Mouse (Mus musculus): Measurements from ENCODE around the gene Ctso. TPM values are rescaled to one million over a fixed set of nuclear protein-coding genes. Genes with fewer than 3 reads are reported as not detected.

Gene Ctso
- polyA plus RNA-seq, 1 experiment: 2.0 TPM

- H3K9ac ChIP-seq (ENCODE audit: low read depth, poor library complexity, severe bottlenecking): no peak overlapping the region
- no peaks in the 10 kb centered on the region for H3K4me1 ChIP-seq (ENCODE audit: control insufficient read depth, insufficient read depth, low read length)
- TF ChIP-seq POLR2A (IDR thresholded peaks at IDR 0.05; ENCODE audit: insufficient read depth, low read length) (no peak), CTCF (IDR thresholded peaks at IDR 0.05; ENCODE audit: low read depth, low read length) (no peak)
- no peaks in the 10 kb centered on the region for H3K9me3 ChIP-seq (replicated peaks; ENCODE audit: control insufficient read depth, insufficient read depth, low read length, poor library complexity, severe bottlenecking)
- H3K27me3 ChIP-seq (ENCODE audit: control insufficient read depth, insufficient read depth, low read length, poor library complexity, severe bottlenecking): no peaks in the 10 kb centered on the region; the same call in 1 of the 2 replicates
- H3K36me3 ChIP-seq (ENCODE audit: control insufficient read depth, insufficient read depth, low read length, poor library complexity, severe bottlenecking): no peaks in the 10 kb centered on the region
- H3K27ac ChIP-seq (ENCODE audit: insufficient read depth, low read length): no peak overlapping the region
- H3K4me3 ChIP-seq (ENCODE audit: low read depth, low read length): no peak overlapping the region
Observed at GRCm38 (mm10) chr3:81916030-81916686, 16.2 kb upstream of the Ctso start.

GRCm38 (mm10) chr3:81917354-81917935 is 15.0 kb upstream of the Ctso start:
- no peaks in the 10 kb centered on the region; the same call in 1 of the 2 replicates for H3K27me3 ChIP-seq (ENCODE audit: control insufficient read depth, insufficient read depth, low read length, poor library complexity, severe bottlenecking)
- H3K4me1 ChIP-seq (ENCODE audit: control insufficient read depth, insufficient read depth, low read length): no peaks in the 10 kb centered on the region
- no peak overlapping the region for H3K27ac ChIP-seq (ENCODE audit: insufficient read depth, low read length)
- H3K9me3 ChIP-seq (replicated peaks; ENCODE audit: control insufficient read depth, insufficient read depth, low read length, poor library complexity, severe bottlenecking): no peaks in the 10 kb centered on the region
- H3K36me3 ChIP-seq (ENCODE audit: control insufficient read depth, insufficient read depth, low read length, poor library complexity, severe bottlenecking): no peaks in the 10 kb centered on the region
- H3K9ac ChIP-seq (ENCODE audit: low read depth, poor library complexity, severe bottlenecking): no peak overlapping the region
- TF ChIP-seq EP300 (IDR thresholded peaks at IDR 0.05; ENCODE audit: insufficient read depth, low read depth, low read length) (no peak), POLR2A (IDR thresholded peaks at IDR 0.05; ENCODE audit: insufficient read depth, low read length) (no peak), CTCF (IDR thresholded peaks at IDR 0.05; ENCODE audit: low read depth, low read length) (no peak)
- no peak overlapping the region for H3K4me3 ChIP-seq (ENCODE audit: low read depth, low read length)

- no peak overlapping the region for H3K27ac ChIP-seq (ENCODE audit: insufficient read depth, low read length)
- no peaks in the 10 kb centered on the region; the same call in 1 of the 2 replicates for H3K27me3 ChIP-seq (ENCODE audit: control insufficient read depth, insufficient read depth, low read length, poor library complexity, severe bottlenecking)
- H3K9ac ChIP-seq (ENCODE audit: low read depth, poor library complexity, severe bottlenecking): no peak overlapping the region
- no peaks in the 10 kb centered on the region for H3K9me3 ChIP-seq (replicated peaks; ENCODE audit: control insufficient read depth, insufficient read depth, low read length, poor library complexity, severe bottlenecking)
- no peak for TF ChIP-seq CTCF (IDR thresholded peaks at IDR 0.05; ENCODE audit: low read depth, low read length)
- no peak for TF ChIP-seq POLR2A (IDR thresholded peaks at IDR 0.05; ENCODE audit: insufficient read depth, low read length)
- TF ChIP-seq EP300 (IDR thresholded peaks at IDR 0.05; ENCODE audit: insufficient read depth, low read depth, low read length): no peak
- no peaks in the 10 kb centered on the region for H3K4me1 ChIP-seq (ENCODE audit: control insufficient read depth, insufficient read depth, low read length)
- no peak overlapping the region for H3K4me3 ChIP-seq (ENCODE audit: low read depth, low read length)
- no peaks in the 10 kb centered on the region for H3K36me3 ChIP-seq (ENCODE audit: control insufficient read depth, insufficient read depth, low read length, poor library complexity, severe bottlenecking)
Observed at GRCm38 (mm10) chr3:81918215-81918614, 14.2 kb upstream of the Ctso start.

- Histone ChIP-seq H3K27ac (ENCODE audit: insufficient read depth, low read length) (no peak overlapping the region), H3K9ac (ENCODE audit: low read depth, poor library complexity, severe bottlenecking) (no peak overlapping the region), H3K4me1 (ENCODE audit: control insufficient read depth, insufficient read depth, low read length) (no peaks in the 10 kb centered on the region), H3K27me3 (ENCODE audit: control insufficient read depth, insufficient read depth, low read length, poor library complexity, severe bottlenecking) (no peaks in the 10 kb centered on the region; the same call in 1 of the 2 replicates), H3K36me3 (ENCODE audit: control insufficient read depth, insufficient read depth, low read length, poor library complexity, severe bottlenecking) (no peaks in the 10 kb centered on the region), H3K4me3 (ENCODE audit: low read depth, low read length) (no peak overlapping the region), H3K9me3 (replicated peaks; ENCODE audit: control insufficient read depth, insufficient read depth, low read length, poor library complexity, severe bottlenecking) (no peaks in the 10 kb centered on the region)
- TF ChIP-seq CTCF (IDR thresholded peaks at IDR 0.05; ENCODE audit: low read depth, low read length) (no peak), EP300 (IDR thresholded peaks at IDR 0.05; ENCODE audit: insufficient read depth, low read depth, low read length) (no peak), POLR2A (IDR thresholded peaks at IDR 0.05; ENCODE audit: insufficient read depth, low read length) (no peak)
Observed at GRCm38 (mm10) chr3:81919681-81920080, 12.7 kb upstream of the Ctso start.

GRCm38 (mm10) chr3:81922910-81923309 is 9.5 kb upstream of the Ctso start:
- TF ChIP-seq POLR2A (IDR thresholded peaks at IDR 0.05; ENCODE audit: insufficient read depth, low read length): no peak
- no peak for TF ChIP-seq EP300 (IDR thresholded peaks at IDR 0.05; ENCODE audit: insufficient read depth, low read depth, low read length)
- TF ChIP-seq CTCF (IDR thresholded peaks at IDR 0.05; ENCODE audit: low read depth, low read length): no peak
- Histone ChIP-seq H3K4me3 (ENCODE audit: low read depth, low read length) (no peak overlapping the region), H3K27ac (ENCODE audit: insufficient read depth, low read length) (no peak overlapping the region), H3K4me1 (ENCODE audit: control insufficient read depth, insufficient read depth, low read length) (no peaks in the 10 kb centered on the region), H3K9me3 (replicated peaks; ENCODE audit: control insufficient read depth, insufficient read depth, low read length, poor library complexity, severe bottlenecking) (no peaks in the 10 kb centered on the region), H3K9ac (ENCODE audit: low read depth, poor library complexity, severe bottlenecking) (no peak overlapping the region), H3K27me3 (ENCODE audit: control insufficient read depth, insufficient read depth, low read length, poor library complexity, severe bottlenecking) (no peaks in the 10 kb centered on the region), H3K36me3 (ENCODE audit: control insufficient read depth, insufficient read depth, low read length, poor library complexity, severe bottlenecking) (no peaks in the 10 kb centered on the region)

- no peak overlapping the region for H3K27ac ChIP-seq (ENCODE audit: insufficient read depth, low read length)
- no peak overlapping the region for H3K9ac ChIP-seq (ENCODE audit: low read depth, poor library complexity, severe bottlenecking)
- no peaks in the 10 kb centered on the region for H3K4me1 ChIP-seq (ENCODE audit: control insufficient read depth, insufficient read depth, low read length)
- H3K4me3 ChIP-seq (ENCODE audit: low read depth, low read length): no peak overlapping the region
- no peak for TF ChIP-seq POLR2A (IDR thresholded peaks at IDR 0.05; ENCODE audit: insufficient read depth, low read length)
- no peak for TF ChIP-seq CTCF (IDR thresholded peaks at IDR 0.05; ENCODE audit: low read depth, low read length)
- TF ChIP-seq EP300 (IDR thresholded peaks at IDR 0.05; ENCODE audit: insufficient read depth, low read depth, low read length): no peak
- no peaks in the 10 kb centered on the region for H3K9me3 ChIP-seq (replicated peaks; ENCODE audit: control insufficient read depth, insufficient read depth, low read length, poor library complexity, severe bottlenecking)
- H3K27me3 ChIP-seq (ENCODE audit: control insufficient read depth, insufficient read depth, low read length, poor library complexity, severe bottlenecking): no peaks in the 10 kb centered on the region
- H3K36me3 ChIP-seq (ENCODE audit: control insufficient read depth, insufficient read depth, low read length, poor library complexity, severe bottlenecking): no peaks in the 10 kb centered on the region
Observed at GRCm38 (mm10) chr3:81924931-81925330, 7.5 kb upstream of the Ctso start.

Data from ES-Bruce4 (cell line).